Comparison of ENCODE assay signal across 12 mouse cellular contexts in genomic region chr5:122262104-122262503, GRCm38 (mm10). TPM values are rescaled to one million over a fixed set of nuclear protein-coding genes. Genes with fewer than 3 reads are reported as not detected.
A peak's percentile ranks its signal among the peaks of the same experiment; 100 is the strongest.
DNase-seq lines count a peak whose midpoint lies in the region; ATAC-seq and TF ChIP-seq lines count a peak whose summit lies in the region.
"Had no signal": no experiment of that assay in that cellular context is flagged by ENCODE, and none has a peak within 500 bp of the region (broad histone marks: within the 10 kb centered on the region; RNA-seq: fewer than 3 reads in every experiment).

No protein-coding gene starts in this region.

- H3K4me3 ChIP-seq in kidney, postnatal 0 days (replicated peaks; ENCODE audit: low read depth, low read length): no peak overlapping the region
- no peak overlapping the region for H3K4me3 ChIP-seq in limb, embryonic 13.5 days
- H3K4me3 ChIP-seq in forebrain, embryonic 12.5 days (replicated peaks): no peak overlapping the region
- H3K4me3 ChIP-seq: erythroblast, embryonic 14.5 days had no signal

- TF ChIP-seq CTCF in kidney, postnatal 0 days (IDR thresholded peaks at IDR 0.05; ENCODE audit: low read depth): peak; percentile 56

- no peak for DNase-seq in kidney, postnatal 0 days (ENCODE audit: low spot score)
- DNase-seq in kidney, postnatal 10 days: no peak
- peak; percentile 71 for DNase-seq in CD4-positive helper T cell, adult 2 months (ENCODE audit: low read depth, low spot score)
- no peak for DNase-seq in embryo, embryonic 9.5 days (ENCODE audit: extremely low spot score)
- DNase-seq: cerebellum, postnatal 25 days; gastrocnemius, postnatal 10 days; kidney, adult 11 months had no signal

- 0 out of 2 replicates have a peak overlapping the region, but pooled peaks have one; percentile 8 for H3K9ac ChIP-seq in kidney, postnatal 0 days (ENCODE audit: low read depth, low read length)
- H3K9ac ChIP-seq in limb, embryonic 13.5 days: 0 out of 2 replicates have a peak overlapping the region, but pooled peaks have one; percentile 25
- no peak overlapping the region for H3K9ac ChIP-seq in forebrain, embryonic 12.5 days

- no peaks in the 10 kb centered on the region for H3K27me3 ChIP-seq in kidney, postnatal 0 days (ENCODE audit: insufficient read depth, low read length)
- H3K27me3 ChIP-seq in limb, embryonic 13.5 days: no peaks in the 10 kb centered on the region
- H3K27me3 ChIP-seq in forebrain, embryonic 12.5 days: no peaks in the 10 kb centered on the region

- H3K4me1 ChIP-seq in kidney, postnatal 0 days (replicated peaks; ENCODE audit: insufficient read depth, low read length): no peaks in the 10 kb centered on the region; the same call in 1 of the 2 replicates
- H3K4me1 ChIP-seq in limb, embryonic 13.5 days: peaks cover 10% of the 10 kb centered on the region
- H3K4me1 ChIP-seq in forebrain, embryonic 12.5 days: peaks cover 28% of the 10 kb centered on the region

- no peak overlapping the region for H3K4me2 ChIP-seq in kidney, postnatal 0 days (ENCODE audit: low read length)
- no peak overlapping the region for H3K4me2 ChIP-seq in limb, embryonic 13.5 days (replicated peaks)
- H3K4me2 ChIP-seq in forebrain, embryonic 12.5 days: no peak overlapping the region

- no peak overlapping the region for H3K27ac ChIP-seq in kidney, postnatal 0 days
- H3K27ac ChIP-seq in limb, embryonic 13.5 days: no peak overlapping the region
- H3K27ac ChIP-seq in forebrain, embryonic 12.5 days: no peak overlapping the region

- ATAC-seq in kidney, postnatal 0 days (replicated peaks; ENCODE audit: low FRiP score, low read depth): no peak
- no peak for ATAC-seq in limb, embryonic 13.5 days (ENCODE audit: low FRiP score, low read depth)
- peak; percentile 40; the same call in 1 of the 2 replicates for ATAC-seq in neutrophil, adult 5-6 weeks (ENCODE audit: extremely low read depth, insufficient number of reproducible peaks, low FRiP score, poor library complexity, severe bottlenecking)
- no peak for ATAC-seq in forebrain, embryonic 12.5 days (ENCODE audit: low FRiP score)
- ATAC-seq in inflammation-experienced regulatory T-cells, adult 6 months: no peak

- no peaks in the 10 kb centered on the region for H3K9me3 ChIP-seq in kidney, postnatal 0 days (replicated peaks; ENCODE audit: low read length)
- no peaks in the 10 kb centered on the region for H3K9me3 ChIP-seq in limb, embryonic 13.5 days
- no peaks in the 10 kb centered on the region for H3K9me3 ChIP-seq in forebrain, embryonic 12.5 days

- peaks cover 19% of the 10 kb centered on the region for H3K36me3 ChIP-seq in kidney, postnatal 0 days (ENCODE audit: insufficient read depth, low read length)
- peaks cover 29% of the 10 kb centered on the region for H3K36me3 ChIP-seq in limb, embryonic 13.5 days
- peaks cover 29% of the 10 kb centered on the region for H3K36me3 ChIP-seq in forebrain, embryonic 12.5 days (replicated peaks)

- WGBS in kidney, postnatal 0 days: 69% methylated on average over 7 of the region's 7 CpGs
- WGBS in limb, embryonic 13.5 days: 61% methylated on average over 7 of the region's 7 CpGs
- WGBS in forebrain, embryonic 12.5 days: 55% methylated on average over 7 of the region's 7 CpGs

RNA-seq across cellular contexts. Expression of gene Tctn1, which starts 2.2 kb away (rescaled TPM):
- polyA plus RNA-seq in kidney, postnatal 0 days (2015; fragmentation: Nextera tagmentation; extraction: Ambion mirVana): 5.2 and 6.6 TPM in 2 replicates
- 5.7 and 5.8 TPM in 2 replicates for polyA plus RNA-seq in limb, embryonic 13.5 days (2015; fragmentation: Nextera tagmentation; extraction: Ambion mirVana)
- total RNA-seq in neutrophil, adult 5-6 weeks (2017): 27.6 and 39.9 TPM in 2 replicates
- 4.4 and 5.5 TPM in 2 replicates for polyA plus RNA-seq in forebrain, embryonic 12.5 days (2016; fragmentation: Nextera tagmentation; extraction: Ambion mirVana)
- polyA plus RNA-seq in inflammation-experienced regulatory T-cells, adult 6 months (2017; shearing (Covaris generic)): 1 to 10 TPM in 1 of 3 experiments, under 1 TPM in 2; 0.68 to 1.7 (median 0.90) TPM

RNA-seq across cellular contexts. Expression of gene Pptc7, which starts 22.1 kb away (rescaled TPM):
- 10.4 and 12.1 TPM in 2 replicates for polyA plus RNA-seq in kidney, postnatal 0 days (2015; fragmentation: Nextera tagmentation; extraction: Ambion mirVana)
- 8.5 and 8.8 TPM in 2 replicates for polyA plus RNA-seq in limb, embryonic 13.5 days (2015; fragmentation: Nextera tagmentation; extraction: Ambion mirVana)
- 43.0 and 46.2 TPM in 2 replicates for total RNA-seq in neutrophil, adult 5-6 weeks (2017)
- 9.6 and 10.7 TPM in 2 replicates for polyA plus RNA-seq in forebrain, embryonic 12.5 days (2016; fragmentation: Nextera tagmentation; extraction: Ambion mirVana)
- polyA plus RNA-seq in inflammation-experienced regulatory T-cells, adult 6 months (2017; shearing (Covaris generic)): 10 to 100 TPM in 2 of 3 experiments, 1 to 10 TPM in 1; 9.6 to 21.6 (median 20.9) TPM

RNA-seq across cellular contexts. Expression of gene Hvcn1, which starts 55.5 kb away (rescaled TPM):
- polyA plus RNA-seq in kidney, postnatal 0 days (2015; fragmentation: Nextera tagmentation; extraction: Ambion mirVana): 12.2 and 13.5 TPM in 2 replicates
- polyA plus RNA-seq in limb, embryonic 13.5 days (2015; fragmentation: Nextera tagmentation; extraction: Ambion mirVana): 9.6 and 9.8 TPM in 2 replicates
- 256 TPM in 2 replicates for total RNA-seq in neutrophil, adult 5-6 weeks (2017)
- polyA plus RNA-seq in forebrain, embryonic 12.5 days (2016; fragmentation: Nextera tagmentation; extraction: Ambion mirVana): 7.5 and 8.4 TPM in 2 replicates
- polyA plus RNA-seq in inflammation-experienced regulatory T-cells, adult 6 months (2017; shearing (Covaris generic)): 10 to 100 TPM; 31.9 to 54.2 (median 48.9) TPM
